Mouse (Mus musculus) testis, adult 2 months (tissue): Measurements from ENCODE around the gene Vps4a.

Experiments used
- CTCF ChIP-seq: fragments of 200-500 bp; IDR thresholded peaks from 2 replicates; pipeline ENCODE4 v1.5.1; 2012; ENCODE audit warnings: low read depth, mild to moderate bottlenecking, inconsistent platforms, low read length, moderate library complexity; ENCODE audit not compliant: control insufficient read depth, insufficient read depth, insufficient replicate concordance
- POLR2A ChIP-seq: fragments of 200-500 bp; IDR thresholded peaks from 2 replicates; pipeline ENCODE4 v1.6.1; 2012; ENCODE audit warnings: low read depth, mild to moderate bottlenecking, inconsistent platforms, low read length, moderate library complexity; ENCODE audit not compliant: control insufficient read depth

GRCm38 (mm10) chr8:107007795-107008194, 23.2 kb upstream of the Vps4a start:
- no peak for TF ChIP-seq POLR2A
- no peak for TF ChIP-seq CTCF
